Mouse (Mus musculus): Measurements from ENCODE around the gene Mast3.
A peak's percentile ranks its signal among the peaks of the same experiment; 100 is the strongest.

- TF ChIP-seq POLR2A (IDR thresholded peaks at IDR 0.05; ENCODE audit: extremely low read depth, insufficient read depth, low read length) (peak; percentile 70; the same call in 1 of the 2 replicates), CTCF (IDR thresholded peaks at IDR 0.05; ENCODE audit: extremely low read depth, insufficient read depth, low read length) (no peak)
Measured at GRCm38 (mm10) chr8:70754043-70754870, 50.6 kb downstream of the Mast3 start, which contains the start of gene Rab3a.

Data from cortical plate, adult 2 months (tissue).